Mouse (Mus musculus) left cerebral cortex, postnatal 4 days (tissue): ENCODE data around the gene Acbd6. TPM values are rescaled to one million over a fixed set of nuclear protein-coding genes. Genes with fewer than 3 reads are reported as not detected.

Source experiments
- DNase-seq: peaks from one replicate; pipeline ENCODE4 v3.0.0-alpha.2; 2022
- intact Hi-C: fragments of 180-260 bp; cut with DNase I; formaldehyde crosslinking; loops from one replicate; pipeline ENCODE4 v1.15.1; 2025
- total RNA-seq, 2 experiments: library from RNA; stranded (reverse); gene quantifications; 2 replicates each; pipeline ENCODE4 v1.2.3; 2021

Acbd6 gene
- total RNA-seq = 100 to 1,000 TPM; 116 to 121 TPM

GRCm38 (mm10) chr1:155558012-155558842, at the start of gene Acbd6:
Acbd6 (plus strand) TSS chr1:155558120.
- peak; percentile 86 for DNase-seq
- intact Hi-C loops = no loop called here

GRCm38 (mm10) chr1:155510263-155510662, 47.7 kb upstream of the Acbd6 start:
- intact Hi-C loops = loop anchor here (10.0 kb wide), 1 partner anchor 75 kb away; no protein-coding TSS in a partner anchor
- DNase-seq = no peak

- intact Hi-C loops = loop anchor here (10.0 kb wide), 1 partner anchor 81 kb away; no protein-coding TSS in a partner anchor
- peak; percentile 52 for DNase-seq
These were observed 42.1 kb upstream of the Acbd6 start for GRCm38 (mm10) chr1:155515866-155516265.

GRCm38 (mm10) chr1:155516594-155516993, 41.3 kb upstream of the Acbd6 start:
- intact Hi-C loops = loop anchor here (10.0 kb wide), 1 partner anchor 82 kb away; no protein-coding TSS in a partner anchor
- DNase-seq = peak; percentile 62

- intact Hi-C loops = loop anchor here (10.0 kb wide), 1 partner anchor 82 kb away; no protein-coding TSS in a partner anchor
These were observed 40.9 kb upstream of the Acbd6 start for GRCm38 (mm10) chr1:155517060-155517459.

GRCm38 (mm10) chr1:155520285-155520684, 37.6 kb upstream of the Acbd6 start:
- no peak for DNase-seq
- intact Hi-C loops = no loop called here

More at GRCm38 (mm10) chr1:155517060-155517459, 40.9 kb upstream of the Acbd6 start:
- no peak for DNase-seq

- DNase-seq = no peak
- intact Hi-C loops = no loop called here
These were observed 35.4 kb upstream of the Acbd6 start for GRCm38 (mm10) chr1:155522493-155522892.

- no peak for DNase-seq
- intact Hi-C loops = loop anchor here (5.0 kb wide), 1 partner anchor 219 kb away; no protein-coding TSS in a partner anchor
These were observed 31.7 kb upstream of the Acbd6 start for GRCm38 (mm10) chr1:155526176-155526575.

- DNase-seq = no peak
These were observed 30.7 kb upstream of the Acbd6 start for GRCm38 (mm10) chr1:155527027-155527786.

GRCm38 (mm10) chr1:155527787-155528158, 30.1 kb upstream of the Acbd6 start:
- intact Hi-C loops = loop anchor here (5.0 kb wide), 1 partner anchor 220 kb away; no protein-coding TSS in a partner anchor
- DNase-seq = no peak

More at GRCm38 (mm10) chr1:155527027-155527786, 30.7 kb upstream of the Acbd6 start:
- intact Hi-C loops = loop anchor here (5.0 kb wide), 1 partner anchor 220 kb away; no protein-coding TSS in a partner anchor

- intact Hi-C loops = loop anchor here (5.0 kb wide), 1 partner anchor 221 kb away; no protein-coding TSS in a partner anchor
- DNase-seq = peak; percentile 33
These were observed 29.4 kb upstream of the Acbd6 start for GRCm38 (mm10) chr1:155528405-155529119.

- DNase-seq = peak; percentile 64
- intact Hi-C loops = loop anchor here (5.0 kb wide), 1 partner anchor 222 kb away; no protein-coding TSS in a partner anchor
These were observed 28.6 kb upstream of the Acbd6 start for GRCm38 (mm10) chr1:155529120-155529963.

- no peak for DNase-seq
- intact Hi-C loops = no loop called here
These were observed 27.1 kb upstream of the Acbd6 start for GRCm38 (mm10) chr1:155530561-155531457.

- intact Hi-C loops = no loop called here
These were observed 25.5 kb upstream of the Acbd6 start for GRCm38 (mm10) chr1:155532396-155532795.

GRCm38 (mm10) chr1:155532833-155533688, 24.9 kb upstream of the Acbd6 start:
- DNase-seq = no peak
- intact Hi-C loops = no loop called here

More at GRCm38 (mm10) chr1:155532396-155532795, 25.5 kb upstream of the Acbd6 start:
- no peak for DNase-seq

- intact Hi-C loops = no loop called here
These were observed 24.3 kb upstream of the Acbd6 start for GRCm38 (mm10) chr1:155533689-155533965.

GRCm38 (mm10) chr1:155537005-155537642, 20.8 kb upstream of the Acbd6 start:
- intact Hi-C loops = loop anchor here (2.0 to 5.0 kb wide), 3 partner anchors 120 to 510 kb away; partner anchors contain the start of gene Xpr1
- DNase-seq = peak; percentile 27

More at GRCm38 (mm10) chr1:155533689-155533965, 24.3 kb upstream of the Acbd6 start:
- DNase-seq = no peak
